Mouse (Mus musculus) lung, postnatal 0 days (tissue): ENCODE measurements around the gene Clybl.

Experiments
- CTCF ChIP-seq: IDR thresholded peaks from 2 replicates; pipeline ENCODE4 v1.5.1; 2016; ENCODE audit warnings: antibody characterized with exemption, mild to moderate bottlenecking
- EP300 ChIP-seq: IDR thresholded peaks from 2 replicates; pipeline ENCODE4 v1.6.1; 2016; ENCODE audit warnings: antibody characterized with exemption, mild to moderate bottlenecking, control low read depth

DNA sequence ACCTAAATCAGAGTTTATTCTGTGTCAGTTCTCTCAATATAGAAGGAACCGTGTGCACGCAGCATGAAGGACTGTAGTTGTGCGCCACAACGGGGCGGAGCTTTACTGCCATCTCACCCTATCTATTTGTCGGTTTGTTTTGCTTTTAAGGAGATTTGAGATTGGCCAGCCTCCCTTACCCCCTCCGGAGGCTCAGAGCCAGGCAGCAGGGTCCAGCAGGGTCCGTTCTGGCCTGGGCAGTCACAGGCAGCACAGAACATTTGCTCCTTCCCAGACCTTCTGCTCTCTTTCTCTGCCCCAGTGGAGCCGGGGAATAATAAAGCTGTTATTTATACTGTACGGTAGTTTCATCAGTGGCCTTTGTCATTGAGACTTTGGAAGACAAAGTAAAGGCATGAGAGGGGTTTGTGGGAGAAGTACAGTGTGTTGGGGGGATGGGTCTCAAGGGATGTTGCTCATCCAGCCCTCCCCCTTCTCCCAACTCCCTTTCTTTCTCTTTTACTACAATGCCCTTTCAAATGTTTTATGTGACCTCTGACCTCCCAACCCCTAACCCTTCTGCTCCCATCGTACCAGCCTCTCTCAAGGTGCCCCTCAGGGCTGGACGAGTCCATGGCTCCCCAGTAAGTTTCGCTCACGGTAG, 89.7 kb downstream of the Clybl start:
- TF ChIP-seq EP300 (no peak), CTCF (no peak)
